20 mouse cellular contexts compared by ENCODE assay signal in the genomic region with DNA sequence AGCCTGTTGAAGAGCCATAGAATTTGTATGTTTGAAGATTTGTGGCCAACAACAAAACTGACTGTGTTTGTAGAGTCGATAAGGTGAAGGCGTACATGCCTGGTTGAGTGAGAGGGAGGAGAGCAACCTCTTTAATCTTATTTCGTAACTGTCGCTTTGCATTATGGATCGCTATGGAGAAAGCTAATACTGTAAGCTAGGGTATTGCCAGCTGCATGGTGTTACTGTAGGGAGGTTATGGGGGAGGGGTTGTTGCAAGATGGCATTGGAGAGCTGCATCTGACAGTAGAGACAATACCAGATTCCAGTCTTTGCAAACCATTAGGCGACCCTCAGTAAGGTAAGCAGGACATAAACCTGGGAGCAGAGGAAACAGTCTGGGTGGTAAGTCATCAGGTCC.
"Had no signal": no experiment of that assay in that cellular context is flagged by ENCODE, and none has a peak within 500 bp of the region (broad histone marks: within the 10 kb centered on the region; RNA-seq: fewer than 3 reads in every experiment).

No protein-coding gene starts in this region.

- H3K9ac ChIP-seq: liver, embryonic 15.5 days; lung, embryonic 14.5 days; midbrain, embryonic 12.5 days; neural tube, embryonic 13.5 days; neural tube, embryonic 15.5 days; stomach, embryonic 15.5 days had no signal

- H3K36me3 ChIP-seq: liver, embryonic 13.5 days; liver, embryonic 15.5 days; midbrain, embryonic 10.5 days; midbrain, embryonic 12.5 days; neural tube, embryonic 13.5 days; neural tube, embryonic 15.5 days; stomach, embryonic 15.5 days had no signal

- H3K4me1 ChIP-seq: stomach, embryonic 15.5 days had no signal

- H3K4me2 ChIP-seq: lung, embryonic 14.5 days; midbrain, embryonic 12.5 days had no signal

- H3K27ac ChIP-seq: liver, embryonic 13.5 days; liver, embryonic 15.5 days; midbrain, embryonic 10.5 days; midbrain, embryonic 12.5 days; neural tube, embryonic 13.5 days; neural tube, embryonic 15.5 days; stomach, embryonic 15.5 days; stomach, postnatal 0 days had no signal

- DNase-seq: liver, embryonic 13.5 days; lung, adult 18-20 months; lung, embryonic 14.5 days; lung, postnatal 10 days; lung, postnatal 4 days; midbrain, embryonic 14.5 days; right cerebral cortex, adult 18-20 months; right cerebral cortex, postnatal 25 days; right cerebral cortex, postnatal 4 days; thymus, adult 2 months; thymus, postnatal 25 days; thymus, postnatal 4 days had no signal

- H3K27me3 ChIP-seq: liver, embryonic 13.5 days; liver, embryonic 15.5 days; midbrain, embryonic 12.5 days; neural tube, embryonic 13.5 days; neural tube, embryonic 15.5 days; stomach, embryonic 15.5 days had no signal

- H3K9me3 ChIP-seq: liver, embryonic 13.5 days; liver, embryonic 15.5 days; midbrain, embryonic 10.5 days; midbrain, embryonic 12.5 days; neural tube, embryonic 13.5 days; neural tube, embryonic 15.5 days; stomach, embryonic 15.5 days had no signal

- ATAC-seq: midbrain, embryonic 16.5 days had no signal

- H3K4me3 ChIP-seq: liver, embryonic 15.5 days; midbrain, embryonic 10.5 days; midbrain, embryonic 12.5 days; neural tube, embryonic 13.5 days; neural tube, embryonic 15.5 days; stomach, embryonic 15.5 days had no signal
